Mouse (Mus musculus) intestine, embryonic 14.5 days (tissue): ENCODE measurements at regions not wholly inside any gene's neighbourhood (a gene's known extent, or its start where the extent isn't known, plus 50 kb on each side); places are given as distances from the start of the nearest gene placed in this dataset.

Source experiments
- ATAC-seq: fragments of 200-750 bp; cut with Nextera tagmentation; replicated peaks from 2 replicates; pipeline ENCODE4 v1.8.0; 2017; ENCODE audit warnings: low read depth, moderate number of reproducible peaks, moderate TSS enrichment, moderate library complexity; ENCODE audit not compliant: low FRiP score, low TSS enrichment
- DNase-seq: peaks from one replicate; pipeline ENCODE4 v3.0.0-alpha.2; 2018; ENCODE audit warnings: low spot score
- H3K27ac ChIP-seq: fragments of 300-500 bp; sonication (generic); 2 replicates; pipeline ENCODE4 v1.5.1; 2014; ENCODE audit warnings: low read depth, mild to moderate bottlenecking, control low read depth
- H3K27me3 ChIP-seq: fragments of 300-500 bp; sonication (generic); replicated peaks from 2 replicates; pipeline ENCODE4 v1.6.1; 2014; ENCODE audit warnings: low read length, control low read depth; ENCODE audit not compliant: control insufficient read depth, insufficient read depth
- H3K36me3 ChIP-seq: fragments of 300-500 bp; sonication (generic); 2 replicates; pipeline ENCODE4 v1.6.1; 2014; ENCODE audit warnings: low read length, control low read depth; ENCODE audit not compliant: control insufficient read depth, insufficient read depth
- H3K4me1 ChIP-seq: fragments of 300-500 bp; sonication (generic); replicated peaks from 2 replicates; pipeline ENCODE4 v1.6.1; 2014; ENCODE audit warnings: low read length, control low read depth, mixed read lengths; ENCODE audit not compliant: control insufficient read depth, insufficient read depth
- H3K4me2 ChIP-seq: fragments of 300-500 bp; sonication (generic); 2 replicates; pipeline ENCODE4 v1.6.1; 2014; ENCODE audit warnings: low read length
- H3K4me3 ChIP-seq: fragments of 300-500 bp; sonication (generic); 2 replicates; pipeline ENCODE4 v1.5.1; 2014; ENCODE audit warnings: low read depth, low read length, control low read depth, mixed read lengths
- H3K9ac ChIP-seq: fragments of 300-500 bp; sonication (generic); 2 replicates; pipeline ENCODE4 v1.6.1; 2014; ENCODE audit warnings: mild to moderate bottlenecking, low read length
- H3K9me3 ChIP-seq: fragments of 300-500 bp; sonication (generic); 2 replicates; pipeline ENCODE4 v1.6.1; 2016; ENCODE audit warnings: low read length, control low read depth; ENCODE audit not compliant: control insufficient read depth
- WGBS: fragments of 180-500 bp; shearing (Covaris S2); extraction: QIAGEN DNeasy Blood & Tissue Kit; methylation state at CpG from one replicate; pipeline ENCODE4 v1.1.7; 2014; 5-methylcytosine and 5-hydroxymethylcytosine counted together

DNA sequence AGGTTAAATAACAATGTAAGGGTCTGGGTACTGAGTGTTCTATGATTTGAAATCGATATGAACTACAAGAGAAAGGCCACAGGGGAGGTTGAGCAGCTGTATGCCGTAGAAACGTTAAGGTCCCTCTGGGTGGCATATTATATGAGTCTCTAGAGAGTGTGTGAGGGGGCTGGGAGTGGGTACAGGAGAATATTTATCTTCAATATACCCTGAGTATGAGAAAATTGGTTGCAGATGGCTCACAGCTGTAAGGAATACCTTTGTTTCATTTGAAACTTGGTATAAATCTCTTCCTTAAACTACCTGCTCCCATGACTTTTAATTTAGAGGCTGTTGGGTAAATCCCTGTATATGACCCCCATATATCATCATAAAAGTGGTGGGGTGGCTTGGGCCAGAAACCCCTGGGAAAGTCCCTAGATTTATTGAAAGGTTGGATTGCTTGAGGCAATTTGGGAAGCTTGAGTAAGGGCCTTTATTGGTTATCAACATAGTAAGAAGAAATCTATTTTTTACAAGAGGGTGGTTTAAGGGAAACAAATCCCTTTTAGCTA, 128.7 kb upstream of the Prkg2 start:
- no peak overlapping the region for H3K4me3 ChIP-seq
- ATAC-seq (no peak), DNase-seq (no peak)
- H3K27me3 ChIP-seq = no peaks in the 10 kb centered on the region
- H3K36me3 ChIP-seq = no peaks in the 10 kb centered on the region
- H3K4me2 ChIP-seq = no peak overlapping the region
- no peaks in the 10 kb centered on the region for H3K9me3 ChIP-seq
- H3K4me1 ChIP-seq = no peaks in the 10 kb centered on the region
- H3K9ac ChIP-seq = no peak overlapping the region
- no peak overlapping the region for H3K27ac ChIP-seq
- WGBS = 56% methylated on average over 3 of the region's 3 CpGs

DNA sequence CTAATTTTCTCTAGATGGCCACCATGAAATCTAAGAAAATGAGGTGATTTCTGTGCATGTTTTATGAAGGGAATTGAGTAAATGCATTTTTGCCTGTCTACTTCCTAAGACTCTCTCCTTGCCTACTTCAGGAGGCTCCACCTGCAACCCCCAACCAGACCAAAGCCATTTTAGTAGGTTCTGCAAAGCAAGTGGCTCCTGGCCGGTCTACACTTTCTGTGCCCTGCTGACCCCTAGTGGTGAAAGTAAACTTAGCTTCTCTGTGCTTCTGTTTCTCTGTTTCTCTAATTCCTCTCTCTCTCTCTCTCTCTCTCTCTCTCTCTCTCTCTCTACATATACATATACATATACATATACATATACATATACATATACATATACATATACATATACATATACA, 120.8 kb upstream of the Prkg2 start:
- no peak overlapping the region for H3K4me2 ChIP-seq
- ATAC-seq = no peak
- H3K4me1 ChIP-seq = no peaks in the 10 kb centered on the region
- H3K9ac ChIP-seq = no peak overlapping the region
- DNase-seq = peak; percentile 68
- H3K27me3 ChIP-seq = no peaks in the 10 kb centered on the region
- H3K9me3 ChIP-seq = no peaks in the 10 kb centered on the region
- 6% methylated on average over 1 of the region's 1 CpGs for WGBS
- H3K36me3 ChIP-seq = no peaks in the 10 kb centered on the region
- H3K4me3 ChIP-seq = no peak overlapping the region
- no peak overlapping the region for H3K27ac ChIP-seq

DNA sequence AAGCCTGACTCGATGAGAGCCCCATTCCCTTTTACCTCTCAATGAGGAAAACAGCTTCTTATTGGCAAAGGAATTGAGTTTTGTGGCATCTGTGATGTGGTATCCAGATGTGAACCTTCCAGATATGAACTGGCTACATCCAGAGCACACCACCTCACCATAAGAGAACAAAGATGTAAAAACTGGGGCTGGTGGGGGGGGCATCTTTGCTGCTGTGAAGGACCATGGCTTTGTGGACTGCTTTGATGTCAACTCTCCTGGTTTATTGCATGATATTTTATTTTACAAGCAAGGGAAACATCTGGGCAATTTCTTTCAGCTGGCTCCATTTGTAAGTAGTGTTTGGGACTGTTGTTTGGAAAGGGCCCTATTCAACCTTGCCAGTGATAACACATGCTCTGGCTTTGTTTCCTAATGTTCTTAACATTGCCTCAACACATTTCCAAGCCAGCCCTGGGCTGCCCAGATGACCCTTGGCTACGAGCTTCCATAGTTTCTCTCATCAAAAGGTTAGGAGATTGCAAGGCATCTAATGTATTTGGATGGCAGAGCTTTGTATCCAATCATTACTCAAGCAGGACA, 116.2 kb upstream of the Prkg2 start:
- Histone ChIP-seq H3K36me3 (no peaks in the 10 kb centered on the region), H3K4me3 (no peak overlapping the region), H3K27ac (no peak overlapping the region), H3K4me2 (no peak overlapping the region), H3K9ac (no peak overlapping the region), H3K9me3 (no peaks in the 10 kb centered on the region), H3K4me1 (no peaks in the 10 kb centered on the region), H3K27me3 (no peaks in the 10 kb centered on the region)
- DNase-seq = no peak
- 66% methylated on average over 2 of the region's 2 CpGs for WGBS
- ATAC-seq = no peak

DNA sequence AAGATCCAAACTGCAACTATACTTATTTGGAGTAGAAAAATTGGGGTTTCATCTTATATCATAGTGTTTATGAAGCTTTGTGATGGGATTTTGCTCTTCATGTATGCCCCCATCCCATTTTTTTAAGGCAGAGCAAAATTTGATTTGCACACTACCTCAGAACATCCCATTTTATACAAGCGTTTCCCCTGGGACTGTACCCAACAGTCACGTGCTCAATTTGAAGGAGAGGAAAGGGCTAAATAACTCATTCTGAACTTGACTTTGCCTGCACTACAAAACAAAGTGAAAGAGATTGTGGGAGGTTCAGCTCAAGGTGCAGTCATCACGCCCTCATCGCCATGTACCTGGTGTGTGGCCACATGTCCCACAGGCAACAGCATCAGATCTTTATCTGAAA, 115.1 kb upstream of the Prkg2 start:
- WGBS = 92% methylated on average over 4 of the region's 4 CpGs
- no peaks in the 10 kb centered on the region for H3K4me1 ChIP-seq

DNA sequence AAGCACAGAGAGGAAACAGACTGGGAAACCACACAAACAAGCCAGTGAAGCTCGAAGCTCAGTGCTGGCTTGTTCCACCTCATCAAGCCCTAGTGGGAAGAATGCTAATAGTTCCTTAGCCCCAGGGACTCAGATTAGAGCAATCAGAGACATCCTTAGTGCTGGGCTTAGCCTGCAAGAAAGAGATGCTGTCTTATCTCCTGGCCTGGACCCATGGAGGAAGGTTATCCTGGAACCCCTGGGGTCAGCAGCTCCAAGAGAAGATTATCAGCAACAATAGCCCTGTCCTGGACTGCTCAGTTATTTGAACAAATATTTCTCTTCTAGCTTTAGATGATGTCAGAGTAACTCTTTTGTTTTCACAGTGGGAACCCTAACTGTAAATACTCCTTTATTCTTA, 112.8 kb upstream of the Prkg2 start:
- WGBS = 54% methylated on average over 1 of the region's 1 CpGs
- ATAC-seq = no peak
- Histone ChIP-seq H3K9ac (no peak overlapping the region), H3K36me3 (no peaks in the 10 kb centered on the region), H3K4me1 (no peaks in the 10 kb centered on the region), H3K27ac (no peak overlapping the region), H3K27me3 (no peaks in the 10 kb centered on the region), H3K4me3 (no peak overlapping the region), H3K4me2 (no peak overlapping the region), H3K9me3 (no peaks in the 10 kb centered on the region)
- DNase-seq = no peak

More for the DNA sequence above, 115.1 kb upstream of the Prkg2 start:
- DNase-seq (no peak), ATAC-seq (no peak)
- Histone ChIP-seq H3K9ac (no peak overlapping the region), H3K27ac (no peak overlapping the region), H3K9me3 (no peaks in the 10 kb centered on the region), H3K4me2 (no peak overlapping the region), H3K36me3 (no peaks in the 10 kb centered on the region), H3K27me3 (no peaks in the 10 kb centered on the region), H3K4me3 (no peak overlapping the region)

DNA sequence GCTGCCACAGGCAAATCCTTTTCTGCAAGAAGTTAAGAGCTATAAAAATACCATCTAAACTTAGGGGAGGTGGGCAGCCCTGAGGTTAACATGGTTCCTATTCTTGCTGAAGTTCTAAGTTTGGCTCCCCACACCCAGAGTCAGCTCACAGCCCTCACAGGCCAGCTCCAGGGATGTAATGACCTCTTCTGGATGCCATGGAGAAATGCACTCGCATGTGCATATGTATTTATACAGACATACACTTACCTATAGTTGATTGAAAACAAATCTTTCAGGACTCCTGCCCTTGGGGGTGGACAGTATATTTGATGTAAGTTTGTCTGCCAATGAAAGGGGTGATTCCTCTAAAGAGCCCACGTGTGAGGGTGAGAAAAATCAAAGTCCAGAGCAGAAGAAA, 95.5 kb upstream of the Prkg2 start:
- H3K27me3 ChIP-seq = no peaks in the 10 kb centered on the region
- 72% methylated on average over 2 of the region's 2 CpGs for WGBS
- no peak overlapping the region for H3K27ac ChIP-seq
- H3K4me3 ChIP-seq = no peak overlapping the region
- no peak for ATAC-seq
- no peak for DNase-seq
- H3K4me2 ChIP-seq = no peak overlapping the region
- H3K9ac ChIP-seq = no peak overlapping the region
- no peaks in the 10 kb centered on the region for H3K36me3 ChIP-seq
- H3K4me1 ChIP-seq = peaks cover 5% of the 10 kb centered on the region; the same call in 1 of the 2 replicates
- H3K9me3 ChIP-seq = no peaks in the 10 kb centered on the region

DNA sequence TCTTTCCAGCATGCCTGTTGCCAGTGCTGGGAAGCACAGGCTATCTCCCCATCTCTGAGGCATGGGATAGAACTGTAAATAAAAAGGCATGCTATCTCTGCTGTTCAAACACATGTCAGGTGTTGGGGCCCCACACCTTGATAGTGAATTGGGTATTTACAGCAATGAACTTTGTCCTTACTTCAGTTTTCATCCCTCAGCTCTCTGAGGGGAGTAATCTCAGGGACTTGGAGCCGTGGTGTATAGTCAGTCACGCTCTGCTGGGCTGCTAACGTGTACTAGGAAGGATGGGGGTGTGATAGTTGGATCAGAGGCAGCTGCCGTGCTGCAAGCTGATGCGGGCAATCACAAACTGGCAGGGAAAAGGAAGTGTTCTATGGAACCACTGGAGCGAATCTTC, 91.5 kb upstream of the Prkg2 start:
- ATAC-seq (peak; percentile 87), DNase-seq (peak; percentile 55)
- Histone ChIP-seq H3K9ac (no peak overlapping the region), H3K4me3 (no peak overlapping the region), H3K9me3 (no peaks in the 10 kb centered on the region), H3K36me3 (no peaks in the 10 kb centered on the region), H3K4me1 (peaks cover 5% of the 10 kb centered on the region; the same call in 1 of the 2 replicates), H3K4me2 (no peak overlapping the region), H3K27me3 (no peaks in the 10 kb centered on the region), H3K27ac (peak overlapping the region; percentile 65)
- 57% methylated on average over 6 of the region's 6 CpGs for WGBS

DNA sequence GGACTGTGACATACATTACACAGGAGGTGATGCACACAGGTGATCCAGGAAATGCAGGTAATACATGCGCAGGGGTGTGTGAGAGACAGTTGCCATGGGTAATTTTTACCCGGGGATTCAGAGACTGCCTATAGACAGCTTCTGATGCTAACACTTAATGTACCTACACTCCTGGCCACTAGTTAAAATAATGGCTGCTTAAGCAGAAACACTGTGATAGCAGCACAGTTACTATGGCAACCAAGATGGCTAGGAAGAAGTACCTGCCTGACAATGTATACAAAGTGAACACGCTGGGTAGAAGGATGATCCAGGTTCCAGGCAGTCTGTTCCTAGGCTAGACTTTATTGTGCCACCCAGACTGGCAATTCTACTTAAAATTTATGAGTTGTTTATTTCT, 88.3 kb upstream of the Prkg2 start:
- Histone ChIP-seq H3K27me3 (no peaks in the 10 kb centered on the region), H3K4me2 (no peak overlapping the region), H3K4me1 (peaks cover 5% of the 10 kb centered on the region; the same call in 1 of the 2 replicates), H3K27ac (no peak overlapping the region), H3K36me3 (no peaks in the 10 kb centered on the region), H3K9ac (no peak overlapping the region), H3K4me3 (no peak overlapping the region), H3K9me3 (no peaks in the 10 kb centered on the region)
- 58% methylated on average over 3 of the region's 3 CpGs for WGBS
- no peak for DNase-seq
- ATAC-seq = no peak

DNA sequence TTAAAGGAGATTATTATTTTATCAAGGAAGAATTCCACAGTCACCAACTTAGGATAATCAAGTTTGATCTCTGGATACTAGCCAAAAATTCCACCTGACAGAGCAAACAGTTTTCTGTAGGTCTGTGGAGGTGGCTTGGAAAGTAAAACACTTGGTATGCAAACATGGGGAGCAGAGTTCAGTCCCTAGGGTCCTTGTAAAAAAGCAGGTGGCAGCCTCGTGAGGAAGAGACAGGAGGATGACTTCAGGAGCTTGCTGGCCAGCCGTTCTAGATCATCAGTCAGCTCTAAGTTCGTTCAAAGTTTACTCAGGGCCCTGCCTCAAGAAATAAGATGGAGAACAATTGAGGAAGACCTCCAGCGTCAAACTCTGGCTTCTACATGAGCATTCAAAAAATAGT, 74.6 kb upstream of the Prkg2 start:
- ATAC-seq = no peak
- Histone ChIP-seq H3K9ac (no peak overlapping the region), H3K9me3 (no peaks in the 10 kb centered on the region), H3K27me3 (no peaks in the 10 kb centered on the region), H3K27ac (no peak overlapping the region), H3K4me3 (no peak overlapping the region), H3K4me1 (no peaks in the 10 kb centered on the region), H3K4me2 (no peak overlapping the region), H3K36me3 (no peaks in the 10 kb centered on the region)
- 64% methylated on average over 4 of the region's 4 CpGs for WGBS
- no peak for DNase-seq
